Mouse (Mus musculus): ENCODE results near the gene Ube2f. TPM values are rescaled to one million over a fixed set of nuclear protein-coding genes. Genes with fewer than 3 reads are reported as not detected.

The Ube2f gene
- polyA plus RNA-seq, 1 experiment: 31.8 TPM

- TF ChIP-seq CTCF (IDR thresholded peaks at IDR 0.05; ENCODE audit: extremely low read depth, insufficient read depth, insufficient read length, insufficient replicate concordance): no peak
- TF ChIP-seq POLR2A (IDR thresholded peaks at IDR 0.05; ENCODE audit: low read depth, low read length): no peak
- H3K27ac ChIP-seq (ENCODE audit: insufficient read depth, low read length): no peak overlapping the region
- H3K4me1 ChIP-seq (ENCODE audit: control insufficient read depth, insufficient read depth, insufficient read length): no peaks in the 10 kb centered on the region
- no peak for DNase-seq (ENCODE audit: low read depth in 1 of 2, low spot score in 2 of 2)
- WGBS: 69% methylated on average over 5 of the region's 5 CpGs
- no peaks in the 10 kb centered on the region for H3K27me3 ChIP-seq (ENCODE audit: control insufficient read depth, insufficient read depth, low read length)
- H3K4me3 ChIP-seq (ENCODE audit: extremely low read depth, insufficient read depth, insufficient read length): no peak overlapping the region
- peaks cover 27% of the 10 kb centered on the region for H3K36me3 ChIP-seq (ENCODE audit: control insufficient read depth, insufficient read depth, low read length)
Observed at GRCm38 (mm10) chr1:91313251-91313650, 63.1 kb downstream of the Ube2f start.

- WGBS: 92% methylated on average over 6 of the region's 6 CpGs
- no peak overlapping the region for H3K4me3 ChIP-seq (ENCODE audit: extremely low read depth, insufficient read depth, insufficient read length)
- peaks cover 3% of the 10 kb centered on the region for H3K36me3 ChIP-seq (ENCODE audit: control insufficient read depth, insufficient read depth, low read length)
- no peak overlapping the region for H3K27ac ChIP-seq (ENCODE audit: insufficient read depth, low read length)
- no peaks in the 10 kb centered on the region for H3K27me3 ChIP-seq (ENCODE audit: control insufficient read depth, insufficient read depth, low read length)
- no peaks in the 10 kb centered on the region for H3K4me1 ChIP-seq (ENCODE audit: control insufficient read depth, insufficient read depth, insufficient read length)
- no peak for DNase-seq (ENCODE audit: low read depth in 1 of 2, low spot score in 2 of 2)
- TF ChIP-seq CTCF (IDR thresholded peaks at IDR 0.05; ENCODE audit: extremely low read depth, insufficient read depth, insufficient read length, insufficient replicate concordance) (no peak), POLR2A (IDR thresholded peaks at IDR 0.05; ENCODE audit: low read depth, low read length) (no peak)
Observed at GRCm38 (mm10) chr1:91317656-91318055, 67.6 kb downstream of the Ube2f start.

GRCm38 (mm10) chr1:91321760-91322438 is 71.8 kb downstream of the Ube2f start, which contains the start of gene Espnl:
Gene Espnl (plus strand): TSS chr1:91322075.
- H3K4me1 ChIP-seq (ENCODE audit: control insufficient read depth, insufficient read depth, insufficient read length): no peaks in the 10 kb centered on the region
- DNase-seq (ENCODE audit: low read depth in 1 of 2, low spot score in 2 of 2): no peak
- TF ChIP-seq POLR2A (IDR thresholded peaks at IDR 0.05; ENCODE audit: low read depth, low read length) (no peak), CTCF (IDR thresholded peaks at IDR 0.05; ENCODE audit: extremely low read depth, insufficient read depth, insufficient read length, insufficient replicate concordance) (no peak)
- peaks cover 1% of the 10 kb centered on the region for H3K36me3 ChIP-seq (ENCODE audit: control insufficient read depth, insufficient read depth, low read length)
- no peaks in the 10 kb centered on the region for H3K27me3 ChIP-seq (ENCODE audit: control insufficient read depth, insufficient read depth, low read length)
- no peak within 1 kb of the TSS for H3K27ac ChIP-seq (ENCODE audit: insufficient read depth, low read length)
- 52% methylated on average over 19 of the region's 19 CpGs for WGBS
- no peak within 1 kb of the TSS for H3K4me3 ChIP-seq (ENCODE audit: extremely low read depth, insufficient read depth, insufficient read length)

GRCm38 (mm10) chr1:91324646-91325045 is 74.5 kb downstream of the Ube2f start:
- Histone ChIP-seq H3K27me3 (ENCODE audit: control insufficient read depth, insufficient read depth, low read length) (no peaks in the 10 kb centered on the region), H3K36me3 (ENCODE audit: control insufficient read depth, insufficient read depth, low read length) (peaks cover 1% of the 10 kb centered on the region; the same call in 1 of the 2 replicates), H3K4me3 (ENCODE audit: extremely low read depth, insufficient read depth, insufficient read length) (no peak overlapping the region), H3K4me1 (ENCODE audit: control insufficient read depth, insufficient read depth, insufficient read length) (no peaks in the 10 kb centered on the region), H3K27ac (ENCODE audit: insufficient read depth, low read length) (no peak overlapping the region)
- DNase-seq (ENCODE audit: low read depth in 1 of 2, low spot score in 2 of 2): no peak
- 87% methylated on average over 2 of the region's 2 CpGs for whole genome bisulfite sequencing
- TF ChIP-seq CTCF (IDR thresholded peaks at IDR 0.05; ENCODE audit: extremely low read depth, insufficient read depth, insufficient read length, insufficient replicate concordance): no peak
- TF ChIP-seq POLR2A (IDR thresholded peaks at IDR 0.05; ENCODE audit: low read depth, low read length): no peak

- Histone ChIP-seq H3K36me3 (ENCODE audit: control insufficient read depth, insufficient read depth, low read length) (no peaks in the 10 kb centered on the region), H3K27me3 (ENCODE audit: control insufficient read depth, insufficient read depth, low read length) (no peaks in the 10 kb centered on the region), H3K4me1 (ENCODE audit: control insufficient read depth, insufficient read depth, insufficient read length) (no peaks in the 10 kb centered on the region), H3K27ac (ENCODE audit: insufficient read depth, low read length) (no peak overlapping the region), H3K4me3 (ENCODE audit: extremely low read depth, insufficient read depth, insufficient read length) (no peak overlapping the region)
- TF ChIP-seq CTCF (IDR thresholded peaks at IDR 0.05; ENCODE audit: extremely low read depth, insufficient read depth, insufficient read length, insufficient replicate concordance): no peak
- TF ChIP-seq POLR2A (IDR thresholded peaks at IDR 0.05; ENCODE audit: low read depth, low read length): no peak
- no peak for DNase-seq (ENCODE audit: low read depth in 1 of 2, low spot score in 2 of 2)
- 75% methylated on average over 4 of the region's 4 CpGs for WGBS
Observed at GRCm38 (mm10) chr1:91325488-91326042, 75.5 kb downstream of the Ube2f start.

- no peaks in the 10 kb centered on the region for H3K27me3 ChIP-seq (ENCODE audit: control insufficient read depth, insufficient read depth, low read length)
Observed at GRCm38 (mm10) chr1:91332102-91332501, 82.0 kb downstream of the Ube2f start.

GRCm38 (mm10) chr1:91333582-91333981 is 83.5 kb downstream of the Ube2f start:
- H3K27ac ChIP-seq (ENCODE audit: insufficient read depth, low read length): no peak overlapping the region
- TF ChIP-seq POLR2A (IDR thresholded peaks at IDR 0.05; ENCODE audit: low read depth, low read length) (no peak), CTCF (IDR thresholded peaks at IDR 0.05; ENCODE audit: extremely low read depth, insufficient read depth, insufficient read length, insufficient replicate concordance) (no peak)
- no peak for DNase-seq (ENCODE audit: low read depth in 1 of 2, low spot score in 2 of 2)
- no peaks in the 10 kb centered on the region for H3K36me3 ChIP-seq (ENCODE audit: control insufficient read depth, insufficient read depth, low read length)
- no peaks in the 10 kb centered on the region for H3K27me3 ChIP-seq (ENCODE audit: control insufficient read depth, insufficient read depth, low read length)
- H3K4me3 ChIP-seq (ENCODE audit: extremely low read depth, insufficient read depth, insufficient read length): no peak overlapping the region
- no peaks in the 10 kb centered on the region for H3K4me1 ChIP-seq (ENCODE audit: control insufficient read depth, insufficient read depth, insufficient read length)

More at GRCm38 (mm10) chr1:91332102-91332501, 82.0 kb downstream of the Ube2f start:
- Histone ChIP-seq H3K36me3 (ENCODE audit: control insufficient read depth, insufficient read depth, low read length) (no peaks in the 10 kb centered on the region), H3K4me1 (ENCODE audit: control insufficient read depth, insufficient read depth, insufficient read length) (no peaks in the 10 kb centered on the region), H3K27ac (ENCODE audit: insufficient read depth, low read length) (no peak overlapping the region), H3K4me3 (ENCODE audit: extremely low read depth, insufficient read depth, insufficient read length) (no peak overlapping the region)
- WGBS: 62% methylated on average over 4 of the region's 4 CpGs
- TF ChIP-seq POLR2A (IDR thresholded peaks at IDR 0.05; ENCODE audit: low read depth, low read length) (no peak), CTCF (IDR thresholded peaks at IDR 0.05; ENCODE audit: extremely low read depth, insufficient read depth, insufficient read length, insufficient replicate concordance) (no peak)
- no peak for DNase-seq (ENCODE audit: low read depth in 1 of 2, low spot score in 2 of 2)
